Mouse (Mus musculus) forebrain, embryonic 13.5 days (tissue): ENCODE measurements around the gene Tmem233. TPM values are rescaled to one million over a fixed set of nuclear protein-coding genes. Genes with fewer than 3 reads are reported as not detected.

Source experiments
- ATAC-seq: fragments of 200-750 bp; cut with Nextera tagmentation; 2 replicates; pipeline ENCODE4 v1.8.0; 2017
- H3K27ac ChIP-seq: fragments of 300-500 bp; sonication (generic); 2 replicates; pipeline ENCODE4 v1.5.1; 2015; ENCODE audit warnings: inconsistent platforms, mild to moderate bottlenecking, moderate library complexity
- H3K27me3 ChIP-seq: fragments of 300-500 bp; sonication (generic); 2 replicates; pipeline ENCODE4 v1.6.1; 2015; ENCODE audit warnings: mild to moderate bottlenecking, inconsistent platforms
- H3K36me3 ChIP-seq: fragments of 300-500 bp; sonication (generic); 2 replicates; pipeline ENCODE4 v1.6.1; 2015; ENCODE audit warnings: mild to moderate bottlenecking, inconsistent platforms; ENCODE audit not compliant: poor library complexity, severe bottlenecking
- H3K4me1 ChIP-seq: fragments of 300-500 bp; sonication (generic); 2 replicates; pipeline ENCODE4 v1.6.1; 2015; ENCODE audit warnings: inconsistent platforms
- H3K4me2 ChIP-seq: fragments of 300-500 bp; sonication (generic); 2 replicates; pipeline ENCODE4 v1.6.1; 2015; ENCODE audit warnings: inconsistent platforms, mild to moderate bottlenecking, moderate library complexity
- H3K4me3 ChIP-seq: fragments of 300-500 bp; sonication (generic); 2 replicates; pipeline ENCODE4 v1.5.1; 2015; ENCODE audit warnings: mild to moderate bottlenecking, inconsistent platforms
- H3K9ac ChIP-seq: fragments of 300-500 bp; sonication (generic); 2 replicates; pipeline ENCODE4 v1.6.1; 2015; ENCODE audit warnings: mild to moderate bottlenecking, inconsistent platforms
- H3K9me3 ChIP-seq: fragments of 300-500 bp; sonication (generic); replicated peaks from 2 replicates; pipeline ENCODE4 v1.6.1; 2016; ENCODE audit warnings: inconsistent platforms
- WGBS: fragments of 180-500 bp; shearing (Covaris S2); methylation state at CpG from one replicate; pipeline ENCODE4 v1.1.7; 2015; 5-methylcytosine and 5-hydroxymethylcytosine counted together
- polyA plus RNA-seq: library from polyadenylated mRNA; unstranded; fragments of >200 nt; fragmentation: Nextera tagmentation; extraction: Ambion mirVana; gene quantifications from 2 replicates; pipeline ENCODE4 v1.2.1, GENCODE M21; 2015

The Tmem233 gene
- not detected in 2 replicates for polyA plus RNA-seq

GRCm38 (mm10) chr5:116083081-116083480 is at the start of gene Tmem233:
Gene Tmem233 (minus strand): TSS chr5:116083244.
- H3K36me3 ChIP-seq: no peaks in the 10 kb centered on the region
- H3K4me1 ChIP-seq: no peaks in the 10 kb centered on the region
- ATAC-seq: no peak
- H3K9ac ChIP-seq: no peak within 1 kb of the TSS
- peaks cover 25% of the 10 kb centered on the region for H3K27me3 ChIP-seq
- 12% methylated on average over 17 of the region's 17 CpGs for WGBS
- no peak within 1 kb of the TSS for H3K4me3 ChIP-seq
- no peaks in the 10 kb centered on the region for H3K9me3 ChIP-seq
- no peak within 1 kb of the TSS for H3K27ac ChIP-seq
- no peak within 1 kb of the TSS for H3K4me2 ChIP-seq

GRCm38 (mm10) chr5:116123344-116123743 is 40.3 kb upstream of the Tmem233 start:
- peak; percentile 76; the same call in 1 of the 2 replicates for ATAC-seq
- no peaks in the 10 kb centered on the region for H3K36me3 ChIP-seq
- H3K4me1 ChIP-seq: no peaks in the 10 kb centered on the region
- no peaks in the 10 kb centered on the region for H3K9me3 ChIP-seq
- 10% methylated on average over 11 of the region's 11 CpGs for WGBS
- H3K27ac ChIP-seq: no peak overlapping the region
- no peak overlapping the region for H3K4me3 ChIP-seq
- peaks cover 10% of the 10 kb centered on the region; the same call in 1 of the 2 replicates for H3K27me3 ChIP-seq
- no peak overlapping the region for H3K9ac ChIP-seq
- no peak overlapping the region for H3K4me2 ChIP-seq

- Histone ChIP-seq H3K9ac (no peak overlapping the region), H3K36me3 (no peaks in the 10 kb centered on the region), H3K27ac (no peak overlapping the region), H3K4me3 (no peak overlapping the region), H3K9me3 (no peaks in the 10 kb centered on the region), H3K27me3 (peaks cover 3% of the 10 kb centered on the region; the same call in 1 of the 2 replicates), H3K4me2 (no peak overlapping the region), H3K4me1 (peaks cover 5% of the 10 kb centered on the region; the same call in 1 of the 2 replicates)
- WGBS: 45% methylated on average over 9 of the region's 9 CpGs
- no peak for ATAC-seq
These were observed 33.5 kb upstream of the Tmem233 start for GRCm38 (mm10) chr5:116116567-116116966.

GRCm38 (mm10) chr5:116116110-116116509 is 33.1 kb upstream of the Tmem233 start:
- Histone ChIP-seq H3K9ac (no peak overlapping the region), H3K4me2 (no peak overlapping the region), H3K4me3 (no peak overlapping the region), H3K9me3 (no peaks in the 10 kb centered on the region), H3K36me3 (no peaks in the 10 kb centered on the region), H3K27me3 (no peaks in the 10 kb centered on the region; the same call in 1 of the 2 replicates), H3K4me1 (peaks cover 5% of the 10 kb centered on the region; the same call in 1 of the 2 replicates), H3K27ac (no peak overlapping the region)
- 73% methylated on average over 4 of the region's 4 CpGs for WGBS
- no peak for ATAC-seq

- Histone ChIP-seq H3K4me2 (no peak overlapping the region), H3K27me3 (no peaks in the 10 kb centered on the region; the same call in 1 of the 2 replicates), H3K9ac (no peak overlapping the region), H3K4me3 (no peak overlapping the region), H3K36me3 (no peaks in the 10 kb centered on the region), H3K4me1 (peaks cover 5% of the 10 kb centered on the region; the same call in 1 of the 2 replicates), H3K27ac (no peak overlapping the region), H3K9me3 (no peaks in the 10 kb centered on the region)
- whole genome bisulfite sequencing: 66% methylated on average over 14 of the region's 14 CpGs
- no peak for ATAC-seq
These were observed 32.2 kb upstream of the Tmem233 start for GRCm38 (mm10) chr5:116115071-116115834.

GRCm38 (mm10) chr5:116108651-116109050 is 25.6 kb upstream of the Tmem233 start:
- WGBS: 94% methylated on average over 10 of the region's 10 CpGs
- no peaks in the 10 kb centered on the region for H3K9me3 ChIP-seq
- H3K27me3 ChIP-seq: no peaks in the 10 kb centered on the region
- H3K36me3 ChIP-seq: no peaks in the 10 kb centered on the region
- H3K4me1 ChIP-seq: no peaks in the 10 kb centered on the region
- ATAC-seq: no peak
- no peak overlapping the region for H3K4me3 ChIP-seq
- H3K4me2 ChIP-seq: no peak overlapping the region
- no peak overlapping the region for H3K9ac ChIP-seq
- H3K27ac ChIP-seq: no peak overlapping the region

GRCm38 (mm10) chr5:116084231-116084630 is 1.2 kb upstream of the Tmem233 start:
- no peak overlapping the region for H3K27ac ChIP-seq
- no peak overlapping the region for H3K9ac ChIP-seq
- 91% methylated on average over 6 of the region's 6 CpGs for WGBS
- H3K4me2 ChIP-seq: no peak overlapping the region
- no peak overlapping the region for H3K4me3 ChIP-seq
- peaks cover 25% of the 10 kb centered on the region for H3K27me3 ChIP-seq
- no peaks in the 10 kb centered on the region for H3K9me3 ChIP-seq
- ATAC-seq: no peak
- no peaks in the 10 kb centered on the region for H3K4me1 ChIP-seq
- H3K36me3 ChIP-seq: no peaks in the 10 kb centered on the region

- H3K9me3 ChIP-seq: no peaks in the 10 kb centered on the region
- H3K4me2 ChIP-seq: no peak overlapping the region
- H3K27ac ChIP-seq: no peak overlapping the region
- H3K36me3 ChIP-seq: no peaks in the 10 kb centered on the region
- WGBS: 30% methylated on average over 17 of the region's 17 CpGs
- H3K4me1 ChIP-seq: no peaks in the 10 kb centered on the region
- H3K9ac ChIP-seq: no peak overlapping the region
- no peak overlapping the region for H3K4me3 ChIP-seq
- H3K27me3 ChIP-seq: peaks cover 25% of the 10 kb centered on the region
- ATAC-seq: no peak
These were observed 673 bp downstream of the Tmem233 start for GRCm38 (mm10) chr5:116082241-116082900.

GRCm38 (mm10) chr5:116081616-116082015 is 1.4 kb downstream of the Tmem233 start:
- H3K36me3 ChIP-seq: no peaks in the 10 kb centered on the region
- no peak overlapping the region for H3K4me2 ChIP-seq
- H3K4me1 ChIP-seq: no peaks in the 10 kb centered on the region
- WGBS: 76% methylated on average over 7 of the region's 7 CpGs
- H3K27ac ChIP-seq: no peak overlapping the region
- no peak overlapping the region for H3K9ac ChIP-seq
- no peak for ATAC-seq
- H3K4me3 ChIP-seq: no peak overlapping the region
- H3K9me3 ChIP-seq: no peaks in the 10 kb centered on the region
- H3K27me3 ChIP-seq: peaks cover 25% of the 10 kb centered on the region

GRCm38 (mm10) chr5:116080736-116081135 is 2.3 kb downstream of the Tmem233 start:
- Histone ChIP-seq H3K9me3 (no peaks in the 10 kb centered on the region), H3K27me3 (peaks cover 25% of the 10 kb centered on the region), H3K27ac (no peak overlapping the region), H3K9ac (no peak overlapping the region), H3K36me3 (no peaks in the 10 kb centered on the region), H3K4me2 (no peak overlapping the region), H3K4me1 (no peaks in the 10 kb centered on the region), H3K4me3 (no peak overlapping the region)
- ATAC-seq: no peak
- 69% methylated on average over 6 of the region's 6 CpGs for WGBS

- Histone ChIP-seq H3K9me3 (0 out of 2 replicates have a peak, but pooled peaks cover 5% of the 10 kb centered on the region), H3K4me3 (no peak overlapping the region), H3K27ac (no peak overlapping the region), H3K27me3 (no peaks in the 10 kb centered on the region), H3K36me3 (no peaks in the 10 kb centered on the region), H3K4me2 (no peak overlapping the region), H3K4me1 (no peaks in the 10 kb centered on the region), H3K9ac (no peak overlapping the region)
- no peak for ATAC-seq
- 96% methylated on average over 4 of the region's 4 CpGs for WGBS
These were observed 13.4 kb downstream of the Tmem233 start for GRCm38 (mm10) chr5:116069618-116070017.

GRCm38 (mm10) chr5:116052826-116053225 is 30.2 kb downstream of the Tmem233 start:
- Histone ChIP-seq H3K27ac (no peak overlapping the region), H3K4me2 (no peak overlapping the region), H3K9me3 (no peaks in the 10 kb centered on the region), H3K36me3 (no peaks in the 10 kb centered on the region), H3K9ac (no peak overlapping the region), H3K4me3 (no peak overlapping the region), H3K27me3 (no peaks in the 10 kb centered on the region), H3K4me1 (no peaks in the 10 kb centered on the region)
- ATAC-seq: no peak
- 42% methylated on average over 6 of the region's 6 CpGs for WGBS
